Mouse (Mus musculus) heart, postnatal 0 days (tissue): ENCODE results near the gene Jdp2. TPM values are rescaled to one million over a fixed set of nuclear protein-coding genes. Genes with fewer than 3 reads are reported as not detected.

ENCODE experiments used
- ATAC-seq: fragments of 200-750 bp; cut with Nextera tagmentation; 2 replicates; pipeline ENCODE4 v1.8.0; 2017; ENCODE audit warnings: low read depth, moderate number of reproducible peaks, moderate library complexity; ENCODE audit not compliant: insufficient read depth
- DNase-seq: peaks from one replicate; pipeline ENCODE4 v3.0.0-alpha.2; 2016; ENCODE audit warnings: low spot score
- H3K27ac ChIP-seq: fragments of 300-500 bp; sonication (generic); 2 replicates; pipeline ENCODE4 v1.5.1; 2014; ENCODE audit warnings: low read depth, mild to moderate bottlenecking
- H3K27me3 ChIP-seq: fragments of 300-500 bp; sonication (generic); 2 replicates; pipeline ENCODE4 v1.6.1; 2014; ENCODE audit warnings: low read length, mixed read lengths; ENCODE audit not compliant: control insufficient read depth, insufficient read depth
- H3K36me3 ChIP-seq: fragments of 300-500 bp; sonication (generic); replicated peaks from 2 replicates; pipeline ENCODE4 v1.6.1; 2014; ENCODE audit warnings: low read length, mixed read lengths; ENCODE audit not compliant: control insufficient read depth, insufficient read depth
- H3K4me1 ChIP-seq: fragments of 300-500 bp; sonication (generic); 2 replicates; pipeline ENCODE4 v1.6.1; 2014; ENCODE audit warnings: antibody characterized with exemption; ENCODE audit not compliant: control insufficient read depth, insufficient read depth
- H3K4me2 ChIP-seq: fragments of 300-500 bp; sonication (generic); 2 replicates; pipeline ENCODE4 v1.6.1; 2014; ENCODE audit warnings: low read depth, mild to moderate bottlenecking, low read length, moderate library complexity
- H3K4me3 ChIP-seq: fragments of 300-500 bp; sonication (generic); 2 replicates; pipeline ENCODE4 v1.5.1; 2014; ENCODE audit warnings: low read depth, low read length
- H3K9ac ChIP-seq: fragments of 300-500 bp; sonication (generic); replicated peaks from 2 replicates; pipeline ENCODE4 v1.6.1; 2014; ENCODE audit warnings: low read depth, low read length, mixed read lengths
- H3K9me3 ChIP-seq: fragments of 300-500 bp; sonication (generic); replicated peaks from 2 replicates; pipeline ENCODE4 v1.6.1; 2016; ENCODE audit warnings: low read length; ENCODE audit not compliant: control insufficient read depth
- CTCF ChIP-seq: IDR thresholded peaks from 2 replicates; pipeline ENCODE4 v1.5.1; 2016; ENCODE audit warnings: antibody characterized with exemption, control low read depth, low read depth
- EP300 ChIP-seq: IDR thresholded peaks from 2 replicates; pipeline ENCODE4 v1.6.1; 2016; ENCODE audit warnings: antibody characterized with exemption, low read depth
- WGBS: fragments of 180-500 bp; shearing (Covaris S2); extraction: QIAGEN DNeasy Blood & Tissue Kit; methylation state at CpG from one replicate; pipeline ENCODE4 v1.1.7; 2014; 5-methylcytosine and 5-hydroxymethylcytosine counted together
- polyA plus RNA-seq: library from polyadenylated mRNA; unstranded; fragments of >200 nt; fragmentation: Nextera tagmentation; extraction: Ambion mirVana; gene quantifications from 2 replicates; pipeline ENCODE4 v1.2.1, GENCODE M21; 2015
- total RNA-seq: library from RNA; depleted of rRNA; stranded (reverse); fragments of >200 nt; gene quantifications from 2 replicates; pipeline ENCODE4 v1.2.3, GENCODE M21; 2014; ENCODE audit warnings: low replicate concordance

The Jdp2 gene
- total and polyA plus RNA-seq, 2 experiments from 2014 or later = 0.44 to 17.9 TPM

- no peak for TF ChIP-seq CTCF
- Histone ChIP-seq H3K36me3 (peaks cover 6% of the 10 kb centered on the region; the same call in 1 of the 2 replicates), H3K9ac (no peak overlapping the region), H3K27ac (no peak overlapping the region), H3K4me2 (no peak overlapping the region), H3K4me3 (no peak overlapping the region), H3K4me1 (peaks cover 15% of the 10 kb centered on the region), H3K27me3 (no peaks in the 10 kb centered on the region), H3K9me3 (no peaks in the 10 kb centered on the region)
- DNase-seq (no peak), ATAC-seq (no peak)
- WGBS = 83% methylated on average over 7 of the region's 7 CpGs
Observed at GRCm38 (mm10) chr12:85624652-85625051, 25.8 kb downstream of the Jdp2 start.

- TF ChIP-seq CTCF = no peak
- no peak for TF ChIP-seq EP300
- ATAC-seq (no peak), DNase-seq (no peak)
- no peak overlapping the region for H3K4me2 ChIP-seq
- no peak overlapping the region for H3K4me3 ChIP-seq
- H3K4me1 ChIP-seq = peaks cover 15% of the 10 kb centered on the region
- no peaks in the 10 kb centered on the region for H3K27me3 ChIP-seq
- H3K27ac ChIP-seq = no peak overlapping the region
- peaks cover 6% of the 10 kb centered on the region; the same call in 1 of the 2 replicates for H3K36me3 ChIP-seq
- WGBS = 63% methylated on average over 5 of the region's 5 CpGs
- H3K9me3 ChIP-seq = no peaks in the 10 kb centered on the region
- no peak overlapping the region for H3K9ac ChIP-seq
Observed at GRCm38 (mm10) chr12:85625852-85626251, 27.0 kb downstream of the Jdp2 start.

- no peaks in the 10 kb centered on the region for H3K9me3 ChIP-seq
- 48% methylated on average over 21 of the region's 21 CpGs for WGBS
- H3K4me2 ChIP-seq = no peak overlapping the region
- ATAC-seq = peak; percentile 62
- no peak overlapping the region for H3K9ac ChIP-seq
- peaks cover 5% of the 10 kb centered on the region; the same call in 1 of the 2 replicates for H3K4me1 ChIP-seq
- peaks cover 34% of the 10 kb centered on the region for H3K36me3 ChIP-seq
- no peak overlapping the region for H3K27ac ChIP-seq
- no peak overlapping the region for H3K4me3 ChIP-seq
- peak; percentile 31 for DNase-seq
- H3K27me3 ChIP-seq = no peaks in the 10 kb centered on the region
- TF ChIP-seq CTCF = no peak
- no peak for TF ChIP-seq EP300
Observed at GRCm38 (mm10) chr12:85629661-85630481, 31.0 kb downstream of the Jdp2 start.

GRCm38 (mm10) chr12:85631196-85631595, 32.4 kb downstream of the Jdp2 start:
- ATAC-seq (no peak), DNase-seq (no peak)
- Histone ChIP-seq H3K36me3 (peaks cover 31% of the 10 kb centered on the region), H3K27me3 (no peaks in the 10 kb centered on the region), H3K9ac (no peak overlapping the region), H3K27ac (no peak overlapping the region), H3K4me2 (no peak overlapping the region), H3K4me1 (peaks cover 5% of the 10 kb centered on the region; the same call in 1 of the 2 replicates), H3K9me3 (no peaks in the 10 kb centered on the region), H3K4me3 (no peak overlapping the region)
- 59% methylated on average over 4 of the region's 4 CpGs for WGBS
- TF ChIP-seq EP300 = no peak
- TF ChIP-seq CTCF = no peak

GRCm38 (mm10) chr12:85632321-85632720, 33.5 kb downstream of the Jdp2 start:
- peaks cover 5% of the 10 kb centered on the region; the same call in 1 of the 2 replicates for H3K4me1 ChIP-seq
- H3K27me3 ChIP-seq = no peaks in the 10 kb centered on the region
- TF ChIP-seq CTCF (no peak), EP300 (no peak)
- 94% methylated on average over 10 of the region's 10 CpGs for WGBS
- ATAC-seq = no peak
- peaks cover 33% of the 10 kb centered on the region for H3K36me3 ChIP-seq
- no peak overlapping the region for H3K4me3 ChIP-seq
- H3K9ac ChIP-seq = no peak overlapping the region
- no peak for DNase-seq
- H3K4me2 ChIP-seq = no peak overlapping the region
- H3K9me3 ChIP-seq = no peaks in the 10 kb centered on the region
- H3K27ac ChIP-seq = no peak overlapping the region

- no peaks in the 10 kb centered on the region for H3K27me3 ChIP-seq
- peaks cover 32% of the 10 kb centered on the region for H3K36me3 ChIP-seq
- no peak for ATAC-seq
- no peak overlapping the region for H3K4me2 ChIP-seq
- WGBS = 71% methylated on average over 9 of the region's 9 CpGs
- no peak overlapping the region for H3K9ac ChIP-seq
- H3K4me1 ChIP-seq = peaks cover 19% of the 10 kb centered on the region
- no peaks in the 10 kb centered on the region for H3K9me3 ChIP-seq
- no peak overlapping the region; the same call in 1 of the 2 replicates for H3K27ac ChIP-seq
- H3K4me3 ChIP-seq = no peak overlapping the region
- no peak for DNase-seq
- TF ChIP-seq CTCF (no peak), EP300 (no peak)
Observed at GRCm38 (mm10) chr12:85637932-85638331, 39.1 kb downstream of the Jdp2 start.
